Mouse (Mus musculus): ENCODE results near the gene Egfl7.

- TF ChIP-seq CTCF (IDR thresholded peaks at IDR 0.05; ENCODE audit: control insufficient read depth, insufficient read depth, insufficient read length): no peak
- no peak for TF ChIP-seq MYOD1 (IDR thresholded peaks at IDR 0.05; ENCODE audit: control insufficient read depth, insufficient read length, low read depth)
- TF ChIP-seq MYOG (IDR thresholded peaks at IDR 0.05; ENCODE audit: control insufficient read depth, extremely low read depth, insufficient read length): no peak
These were observed 55.9 kb downstream of the Egfl7 start for GRCm38 (mm10) chr2:26635489-26636324.

Measured in C2C12 (cell line).